Mouse (Mus musculus) ES-E14 (cell line): Measurements from ENCODE around the gene Rabgap1.

Source experiments
- CHD2 ChIP-seq: IDR thresholded peaks from 2 replicates; pipeline ENCODE4 v1.6.1; 2014; ENCODE audit warnings: mild to moderate bottlenecking, low read depth, low read length, inconsistent platforms
- HCFC1 ChIP-seq: IDR thresholded peaks from 2 replicates; pipeline ENCODE4 v1.6.1; 2012; ENCODE audit warnings: low read length, inconsistent platforms, borderline replicate concordance; ENCODE audit not compliant: insufficient read depth
- MAFK ChIP-seq: IDR thresholded peaks from 2 replicates; pipeline ENCODE4 v1.6.1; 2014; ENCODE audit warnings: mild to moderate bottlenecking, low read depth, low read length, inconsistent platforms; ENCODE audit not compliant: insufficient read depth
- ZC3H11A ChIP-seq: IDR thresholded peaks from 2 replicates; pipeline ENCODE4 v1.6.1; 2012; ENCODE audit warnings: low read depth, mild to moderate bottlenecking, inconsistent platforms, low read length, borderline replicate concordance
- ZNF384 ChIP-seq: IDR thresholded peaks from 2 replicates; pipeline ENCODE4 v1.6.1; 2012; ENCODE audit warnings: low read depth, low read length, inconsistent platforms

DNA sequence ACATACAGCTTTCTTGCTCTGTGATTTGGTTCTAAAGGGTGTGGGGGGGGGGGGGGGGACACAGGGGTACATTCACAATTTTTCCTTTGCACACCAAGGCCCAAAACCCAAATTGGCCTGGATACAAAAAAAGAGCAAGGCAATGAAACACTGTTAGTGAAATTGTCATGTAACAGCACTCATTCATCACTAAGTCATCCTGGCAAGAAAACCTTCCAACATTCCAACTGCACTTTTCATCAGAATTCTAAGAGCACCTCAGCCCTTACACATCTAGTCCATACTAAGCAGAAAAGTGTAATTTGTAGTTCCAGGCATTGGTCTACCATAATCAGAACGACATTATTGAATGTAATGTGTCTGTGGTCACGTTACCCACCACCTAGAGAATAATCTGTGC is 129.1 kb downstream of the Rabgap1 start:
- TF ChIP-seq ZNF384 (no peak), HCFC1 (no peak), MAFK (no peak), ZC3H11A (no peak), CHD2 (no peak)
